Comparison of ENCODE assay signal across 23 mouse cellular contexts in genomic region chr17:37070121-37070520, GRCm38 (mm10). TPM values are rescaled to one million over a fixed set of nuclear protein-coding genes. Genes with fewer than 3 reads are reported as not detected.
"Had no signal": no experiment of that assay in that cellular context is flagged by ENCODE, and none has a peak within 500 bp of the region (broad histone marks: within the 10 kb centered on the region; RNA-seq: fewer than 3 reads in every experiment).

No protein-coding gene starts in this region.

- H3K27me3 ChIP-seq: limb, embryonic 15.5 days; liver, embryonic 12.5 days; neural tube, embryonic 13.5 days had no signal

- H3K9me3 ChIP-seq: limb, embryonic 15.5 days; liver, embryonic 12.5 days; midbrain, embryonic 10.5 days; neural tube, embryonic 13.5 days had no signal

- H3K4me3 ChIP-seq: left cerebral cortex, adult 2 months; limb, embryonic 15.5 days; liver, embryonic 12.5 days; midbrain, embryonic 10.5 days; neural tube, embryonic 13.5 days had no signal

- DNase-seq: kidney, postnatal 10 days; kidney, postnatal 4 days; lung, embryonic 14.5 days; lung, postnatal 10 days; lung, postnatal 4 days; right cerebral cortex, adult 18-20 months; spleen, adult 18-20 months; thymus, adult 18-20 months; thymus, postnatal 25 days had no signal

- H3K27ac ChIP-seq: limb, embryonic 15.5 days; liver, embryonic 12.5 days; midbrain, embryonic 10.5 days; neural tube, embryonic 13.5 days had no signal

- H3K36me3 ChIP-seq: liver, embryonic 12.5 days had no signal

- H3K4me1 ChIP-seq: limb, embryonic 15.5 days; liver, embryonic 12.5 days had no signal

RNA-seq across cellular contexts. Expression of gene Olfr90, which starts 18.2 kb away (rescaled TPM):
- total RNA-seq: left cerebral cortex, postnatal 25 days; megakaryocyte, adult 5-6 weeks had no signal
- polyA plus RNA-seq: kidney, embryonic 14.5 days; limb, embryonic 11.5 days; limb, embryonic 15.5 days; liver, embryonic 12.5 days; liver, embryonic 16.5 days; lung, embryonic 14.5 days; midbrain, embryonic 10.5 days; midbrain, embryonic 16.5 days; neural tube, embryonic 13.5 days; stomach, embryonic 14.5 days; urinary bladder, adult 2 months had no signal

RNA-seq across cellular contexts. Expression of gene Olfr91, which starts 28.0 kb away (rescaled TPM):
- total RNA-seq: layer of hippocampus, postnatal 25 days; left cerebral cortex, adult 2 months; left cerebral cortex, postnatal 25 days; megakaryocyte, adult 5-6 weeks had no signal
- polyA plus RNA-seq: kidney, embryonic 14.5 days; limb, embryonic 11.5 days; limb, embryonic 15.5 days; liver, embryonic 12.5 days; liver, embryonic 16.5 days; lung, embryonic 14.5 days; midbrain, embryonic 10.5 days; midbrain, embryonic 16.5 days; neural tube, embryonic 13.5 days; stomach, embryonic 14.5 days; urinary bladder, adult 2 months had no signal

RNA-seq across cellular contexts. Expression of gene Mog, which starts 46.9 kb away (rescaled TPM):
- total RNA-seq: megakaryocyte, adult 5-6 weeks had no signal
- polyA plus RNA-seq: limb, embryonic 15.5 days; liver, embryonic 12.5 days; liver, embryonic 16.5 days had no signal

RNA-seq across cellular contexts. Expression of gene Olfr92, which starts 49.8 kb away (rescaled TPM):
- total RNA-seq: layer of hippocampus, postnatal 25 days; left cerebral cortex, adult 2 months; left cerebral cortex, postnatal 25 days; megakaryocyte, adult 5-6 weeks had no signal
- polyA plus RNA-seq: kidney, embryonic 14.5 days; limb, embryonic 11.5 days; limb, embryonic 15.5 days; liver, embryonic 12.5 days; liver, embryonic 16.5 days; lung, embryonic 14.5 days; midbrain, embryonic 10.5 days; midbrain, embryonic 16.5 days; neural tube, embryonic 13.5 days; stomach, embryonic 14.5 days; urinary bladder, adult 2 months had no signal
